26 mouse cellular contexts compared by ENCODE assay signal in the genomic region with DNA sequence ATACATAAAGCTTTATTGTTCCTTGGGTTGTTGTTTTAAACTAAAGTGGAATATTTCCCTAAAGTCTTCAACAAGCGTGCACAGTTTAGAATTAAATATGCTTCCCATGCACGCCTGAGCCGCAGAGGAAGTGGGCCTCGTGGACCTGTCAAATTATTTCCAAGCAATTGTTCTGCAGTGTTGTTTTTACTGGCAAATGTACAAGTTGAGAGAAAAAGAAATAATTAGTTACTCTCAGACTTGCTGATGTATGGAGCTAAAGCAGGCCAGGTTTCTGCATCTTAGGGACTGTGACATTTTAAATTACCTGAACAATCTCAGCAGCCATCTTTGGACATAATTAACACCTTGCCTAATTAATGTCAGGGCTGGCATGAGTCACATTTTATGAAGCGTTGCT. TPM values are rescaled to one million over a fixed set of nuclear protein-coding genes. Genes with fewer than 3 reads are reported as not detected.
A peak's percentile ranks its signal among the peaks of the same experiment; 100 is the strongest.
DNase-seq lines count a peak whose midpoint lies in the region; ATAC-seq and TF ChIP-seq lines count a peak whose summit lies in the region.
"Had no signal": no experiment of that assay in that cellular context is flagged by ENCODE, and none has a peak within 500 bp of the region (broad histone marks: within the 10 kb centered on the region; RNA-seq: fewer than 3 reads in every experiment).

No protein-coding gene starts in this region.

- H3K27me3 ChIP-seq in forebrain, embryonic 13.5 days, result no peaks in the 10 kb centered on the region
- peaks cover 14% of the 10 kb centered on the region; the same call in 1 of the 2 replicates for H3K27me3 ChIP-seq in forebrain, embryonic 10.5 days (ENCODE audit: poor library complexity, severe bottlenecking)
- no peaks in the 10 kb centered on the region for H3K27me3 ChIP-seq in heart, postnatal 0 days (ENCODE audit: control insufficient read depth, insufficient read depth, low read length)
- H3K27me3 ChIP-seq in neural tube, embryonic 14.5 days (ENCODE audit: control insufficient read depth, insufficient read depth, low read length), result no peaks in the 10 kb centered on the region
- H3K27me3 ChIP-seq: embryonic facial prominence, embryonic 15.5 days had no signal

- no peak for DNase-seq in forebrain, embryonic 10.5 days (ENCODE audit: extremely low spot score, low spot score)
- peak; percentile 18 for DNase-seq in heart, postnatal 0 days (ENCODE audit: low spot score)
- no peak for DNase-seq in heart, postnatal 4 days
- peak; percentile 14 for DNase-seq in kidney, postnatal 14 days
- DNase-seq in kidney, adult 9 months, result no peak
- DNase-seq: adrenal gland, postnatal 10 days; cerebellum, adult 11 months; cerebellum, postnatal 14 days; layer of hippocampus, adult 9-11 months; left cerebral cortex, postnatal 4 days; lung, adult 18-20 months; right cerebral cortex, adult 18-20 months; thymus, postnatal 14 days had no signal

- TF ChIP-seq EP300 in heart, postnatal 0 days (IDR thresholded peaks at IDR 0.05; ENCODE audit: low read depth), result no peak

- H3K4me1 ChIP-seq in forebrain, embryonic 13.5 days, result peaks cover 24% of the 10 kb centered on the region
- H3K4me1 ChIP-seq in forebrain, embryonic 10.5 days, result peaks cover 15% of the 10 kb centered on the region
- no peaks in the 10 kb centered on the region for H3K4me1 ChIP-seq in heart, postnatal 0 days (ENCODE audit: control insufficient read depth, insufficient read depth)
- H3K4me1 ChIP-seq in neural tube, embryonic 14.5 days (ENCODE audit: control insufficient read depth, insufficient read depth, low read length), result no peaks in the 10 kb centered on the region

- ATAC-seq in forebrain, embryonic 13.5 days, result 0 out of 2 replicates have a peak, but pooled peaks have one; percentile 25
- ATAC-seq in heart, postnatal 0 days (ENCODE audit: insufficient read depth, low read depth), result no peak
- ATAC-seq in neural tube, embryonic 14.5 days (ENCODE audit: low read depth), result peak; percentile 24; the same call in 1 of the 2 replicates
- ATAC-seq: activated CD4-positive, CD25-positive, alpha-beta regulatory T cell, adult 4 months; CD4-positive, CD25-positive, alpha-beta regulatory T cell, adult 4 months had no signal

- no peak overlapping the region for H3K27ac ChIP-seq in forebrain, embryonic 13.5 days
- H3K27ac ChIP-seq in forebrain, embryonic 10.5 days, result no peak overlapping the region
- H3K27ac ChIP-seq in heart, postnatal 0 days (ENCODE audit: low read depth), result no peak overlapping the region
- H3K27ac ChIP-seq in neural tube, embryonic 14.5 days (ENCODE audit: low read depth, low read length), result no peak overlapping the region
- H3K27ac ChIP-seq: embryonic facial prominence, embryonic 15.5 days; hindbrain, embryonic 10.5 days; left cerebral cortex, adult 2 months had no signal

- no peaks in the 10 kb centered on the region for H3K9me3 ChIP-seq in forebrain, embryonic 13.5 days (replicated peaks)
- no peaks in the 10 kb centered on the region for H3K9me3 ChIP-seq in forebrain, embryonic 10.5 days
- H3K9me3 ChIP-seq in heart, postnatal 0 days (replicated peaks; ENCODE audit: control insufficient read depth, low read length), result no peaks in the 10 kb centered on the region
- no peaks in the 10 kb centered on the region for H3K9me3 ChIP-seq in neural tube, embryonic 14.5 days (ENCODE audit: control insufficient read depth, low read length)
- H3K9me3 ChIP-seq: embryonic facial prominence, embryonic 15.5 days; hindbrain, embryonic 10.5 days had no signal

- TF ChIP-seq CTCF in heart, postnatal 0 days (IDR thresholded peaks at IDR 0.05; ENCODE audit: low read depth), result no peak

- H3K36me3 ChIP-seq in forebrain, embryonic 13.5 days (ENCODE audit: poor library complexity, severe bottlenecking), result no peaks in the 10 kb centered on the region
- H3K36me3 ChIP-seq in forebrain, embryonic 10.5 days (replicated peaks), result no peaks in the 10 kb centered on the region
- no peaks in the 10 kb centered on the region for H3K36me3 ChIP-seq in heart, postnatal 0 days (replicated peaks; ENCODE audit: control insufficient read depth, insufficient read depth, low read length)
- no peaks in the 10 kb centered on the region for H3K36me3 ChIP-seq in neural tube, embryonic 14.5 days (ENCODE audit: control insufficient read depth, insufficient read depth, low read length)
- H3K36me3 ChIP-seq: embryonic facial prominence, embryonic 15.5 days; hindbrain, embryonic 10.5 days had no signal

- H3K4me2 ChIP-seq in forebrain, embryonic 13.5 days, result no peak overlapping the region
- no peak overlapping the region for H3K4me2 ChIP-seq in heart, postnatal 0 days (ENCODE audit: low read depth, low read length)
- no peak overlapping the region for H3K4me2 ChIP-seq in neural tube, embryonic 14.5 days (ENCODE audit: low read depth, low read length)
- H3K4me2 ChIP-seq: embryonic facial prominence, embryonic 15.5 days; liver, embryonic 11.5 days had no signal

- no peak overlapping the region for H3K9ac ChIP-seq in forebrain, embryonic 13.5 days
- no peak overlapping the region for H3K9ac ChIP-seq in heart, postnatal 0 days (replicated peaks; ENCODE audit: low read depth, low read length)
- H3K9ac ChIP-seq in neural tube, embryonic 14.5 days (replicated peaks; ENCODE audit: low read depth, low read length), result no peak overlapping the region
- H3K9ac ChIP-seq: embryonic facial prominence, embryonic 15.5 days had no signal

- no peak overlapping the region for H3K4me3 ChIP-seq in forebrain, embryonic 13.5 days
- H3K4me3 ChIP-seq in forebrain, embryonic 10.5 days, result no peak overlapping the region
- H3K4me3 ChIP-seq in heart, postnatal 0 days (ENCODE audit: low read depth, low read length), result no peak overlapping the region
- no peak overlapping the region for H3K4me3 ChIP-seq in neural tube, embryonic 14.5 days (ENCODE audit: low read depth, low read length)
- H3K4me3 ChIP-seq: embryonic facial prominence, embryonic 15.5 days; hindbrain, embryonic 10.5 days; left cerebral cortex, adult 2 months had no signal

- 32% methylated on average over 5 of the region's 5 CpGs for whole genome bisulfite sequencing in forebrain, embryonic 13.5 days
- WGBS in forebrain, embryonic 10.5 days, result 80% methylated on average over 5 of the region's 5 CpGs
- WGBS in heart, postnatal 0 days, result 63% methylated on average over 5 of the region's 5 CpGs
- WGBS in neural tube, embryonic 14.5 days, result 32% methylated on average over 5 of the region's 5 CpGs

RNA-seq across cellular contexts. Expression of gene Ttc29, which starts 58.3 kb away (rescaled TPM):
- 0.50 and 0.55 TPM in 2 replicates for polyA plus RNA-seq in forebrain, embryonic 13.5 days (2015; fragmentation: Nextera tagmentation; extraction: Ambion mirVana)
- 0.21 TPM in 1 of 2 replicates, not detected in the other for polyA plus RNA-seq in forebrain, embryonic 10.5 days (2016; fragmentation: Nextera tagmentation; extraction: Ambion mirVana)
- total RNA-seq in heart, postnatal 0 days (2014; rRNA removed; ENCODE audit: low replicate concordance), result not detected in 2 replicates
- polyA plus RNA-seq in heart, postnatal 0 days (2015; fragmentation: Nextera tagmentation; extraction: Ambion mirVana), result 0.05 and 0.15 TPM in 2 replicates
- not detected for total RNA-seq in heart, postnatal 4 days (2021)
- 0.58 and 0.63 TPM in 2 replicates for polyA plus RNA-seq in neural tube, embryonic 14.5 days (2014; fragmentation: Nextera tagmentation; extraction: Ambion mirVana)
- total RNA-seq: adrenal gland, postnatal 10 days; gastrocnemius, adult 18-20 months; gastrocnemius, postnatal 4 days; megakaryocyte-erythroid progenitor cell, adult 5-6 weeks had no signal
- polyA plus RNA-seq: activated CD4-positive, CD25-positive, alpha-beta regulatory T cell, adult 4 months; CD4-positive, CD25-positive, alpha-beta regulatory T cell, adult 4 months; heart, embryonic 14.5 days; intestine, embryonic 14.5 days; liver, embryonic 11.5 days had no signal

Comparison
In these comparisons a context has a peak if more than half of its experiments do, and no peak if none do; other contexts are left out.
1. DNase-seq: peak in heart, postnatal 0 days (single experiment) and kidney, postnatal 14 days (single experiment); none in forebrain, embryonic 10.5 days (single experiment), heart, postnatal 4 days (single experiment) and kidney, adult 9 months (single experiment).